Mouse (Mus musculus) WW6 (cell line): ENCODE results near the gene Tmem128.

Source experiments
- DNase-seq: peaks from one replicate; pipeline ENCODE4 v3.0.0-alpha.2; 2013; ENCODE audit warnings: low read depth, low spot score

The Tmem128 gene

DNA sequence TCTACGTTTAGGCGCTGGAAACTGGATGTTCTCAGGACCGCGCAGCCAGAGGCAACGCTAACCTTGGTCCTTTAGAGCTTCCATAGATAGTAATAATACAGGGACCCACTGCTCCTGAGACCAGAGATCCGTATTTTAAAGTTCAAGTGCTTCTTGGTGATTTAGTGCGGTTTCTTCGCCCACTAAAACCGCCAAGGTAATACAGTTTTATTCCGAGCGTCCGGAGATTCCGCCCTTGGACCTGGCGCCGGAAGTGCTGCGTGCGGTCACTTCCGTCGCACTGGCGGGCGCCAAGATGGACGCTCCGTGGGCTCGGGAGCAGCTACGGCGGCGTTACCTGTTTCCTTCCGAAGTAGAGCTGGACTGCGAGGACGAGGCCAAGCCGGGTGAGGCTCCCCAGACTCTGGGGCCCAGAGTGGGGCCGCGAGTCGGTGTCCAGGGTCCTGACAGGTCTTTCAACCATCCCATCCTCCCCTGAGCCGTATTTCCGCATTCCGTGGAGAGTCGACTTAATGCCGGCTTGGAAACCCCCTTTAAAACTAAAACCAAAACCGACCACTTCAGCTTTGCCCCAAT lies at the start of gene Tmem128:
TSS of gene Tmem128 (plus strand) at position 79 of the 576 bp plus-strand sequence.
- DNase-seq: no peak

DNA sequence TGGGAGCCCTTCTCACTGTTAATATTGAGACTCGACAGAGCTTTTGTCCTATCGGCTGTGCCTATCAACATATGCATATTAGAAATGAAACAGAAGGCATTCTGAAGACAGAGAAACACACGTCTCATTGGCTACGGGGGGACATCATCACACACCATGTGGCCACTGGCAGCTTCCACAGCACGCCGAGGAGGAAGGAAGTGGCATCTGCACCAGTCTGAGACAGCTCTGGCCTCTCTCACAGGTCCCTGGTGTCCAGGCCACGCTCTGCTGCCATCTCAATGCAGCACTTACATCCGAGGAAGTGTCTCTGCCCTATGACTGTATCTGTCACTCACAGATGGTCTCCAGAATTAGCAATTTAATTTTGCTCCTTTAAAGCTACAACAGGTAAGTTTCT lies 48.3 kb upstream of the Tmem128 start:
- DNase-seq: no peak

DNA sequence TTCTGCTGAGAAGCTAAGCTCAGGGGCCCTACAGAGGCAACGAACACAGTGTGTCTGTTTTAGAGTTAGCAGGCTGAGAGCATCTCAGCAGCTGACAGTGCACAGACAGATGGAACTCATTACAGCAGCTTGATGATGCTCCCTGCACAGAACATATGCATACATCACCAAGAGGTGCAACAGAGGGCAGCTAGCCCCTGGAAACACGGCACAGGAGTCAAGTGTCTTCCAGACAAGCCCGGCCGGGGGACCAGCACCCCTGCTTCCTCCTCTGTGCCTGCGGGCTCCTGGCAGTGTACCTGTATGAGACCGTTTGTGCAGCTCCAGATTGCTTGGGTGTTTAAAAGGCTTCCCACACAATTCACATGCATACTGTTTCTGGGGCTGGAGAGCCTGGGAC lies 47.0 kb upstream of the Tmem128 start:
- DNase-seq: no peak

DNA sequence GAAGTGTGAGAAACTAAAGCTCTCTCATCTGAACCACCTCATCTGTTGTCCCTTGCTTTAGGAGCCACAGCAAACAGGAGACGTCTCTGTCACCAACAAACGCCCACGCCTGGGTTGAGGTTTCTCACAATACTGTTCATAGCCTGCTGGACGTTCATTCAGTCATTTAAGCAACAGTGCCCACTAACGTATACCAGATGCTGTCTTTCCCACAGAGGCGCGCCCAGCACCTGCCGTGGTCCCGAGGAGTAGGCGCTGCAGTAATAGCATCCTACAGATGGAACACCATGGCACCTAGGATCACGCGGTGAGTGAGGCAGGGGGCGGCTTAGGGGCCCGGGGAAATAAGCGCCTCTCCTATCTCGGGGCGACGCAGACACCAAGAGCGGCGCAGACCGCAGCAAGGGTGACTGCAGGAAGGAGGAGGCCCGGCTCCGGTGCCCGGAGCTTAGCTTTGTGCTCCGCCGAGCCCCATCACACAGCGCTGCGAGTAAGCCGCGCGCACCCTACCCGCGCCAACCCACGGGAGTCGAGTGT lies 40.1 kb upstream of the Tmem128 start:
- DNase-seq: no peak

DNA sequence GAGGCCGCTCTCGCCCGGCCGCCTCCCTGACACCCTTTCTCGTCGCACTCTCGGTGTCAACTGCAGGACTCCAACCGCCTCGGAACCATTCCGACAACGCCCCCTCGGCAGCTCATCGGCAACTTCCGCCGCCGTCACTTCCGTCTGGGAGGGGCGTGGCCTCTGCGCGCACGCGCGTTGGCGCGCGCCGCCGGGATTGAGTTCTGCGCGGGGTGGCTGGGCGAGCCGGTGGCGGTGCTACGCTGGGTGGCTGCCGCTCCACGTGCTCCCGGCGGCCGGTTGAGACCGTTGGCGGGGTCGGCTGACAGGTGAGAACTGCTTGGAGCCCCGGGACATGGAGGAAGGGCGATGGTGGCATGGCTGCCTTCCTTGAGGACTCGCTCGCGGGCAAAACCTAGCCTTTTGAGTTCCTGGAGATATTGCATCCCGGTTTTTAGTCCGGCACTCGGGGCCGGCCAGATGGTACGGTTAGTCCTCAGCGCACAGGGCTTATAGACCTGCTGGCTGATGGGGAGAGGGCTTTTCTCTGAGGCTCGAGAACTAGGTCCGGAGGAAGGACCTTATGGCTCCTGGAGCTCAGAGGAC lies 39.6 kb upstream of the Tmem128 start, which contains the start of the genes Zbtb49 and Lyar:
TSS of gene Zbtb49 (minus strand) at position 130 of the 585 bp plus-strand sequence.
TSS of gene Lyar (plus strand) at position 143 of the 585 bp plus-strand sequence.
- DNase-seq: peak; percentile 81

DNA sequence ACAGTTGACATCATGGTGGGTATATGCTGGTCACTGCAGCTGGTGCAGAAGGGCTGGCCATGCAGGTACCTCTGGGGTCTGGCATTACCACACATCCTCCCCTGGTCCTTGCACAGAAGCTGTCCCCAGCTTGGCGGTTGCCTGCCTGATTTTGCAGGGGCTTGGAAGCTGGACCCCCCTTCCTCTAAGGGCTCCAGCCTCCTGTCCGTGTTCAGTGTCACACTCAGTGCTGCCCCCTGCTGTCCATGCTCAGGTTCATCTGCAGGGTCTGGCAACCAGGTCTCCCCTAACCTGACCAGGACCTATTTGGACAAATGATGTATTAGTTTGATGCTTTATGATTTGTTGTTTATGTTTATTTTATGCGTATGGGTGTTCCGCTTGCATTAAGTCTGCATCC lies 24.6 kb upstream of the Tmem128 start:
- peak; percentile 39 for DNase-seq

DNA sequence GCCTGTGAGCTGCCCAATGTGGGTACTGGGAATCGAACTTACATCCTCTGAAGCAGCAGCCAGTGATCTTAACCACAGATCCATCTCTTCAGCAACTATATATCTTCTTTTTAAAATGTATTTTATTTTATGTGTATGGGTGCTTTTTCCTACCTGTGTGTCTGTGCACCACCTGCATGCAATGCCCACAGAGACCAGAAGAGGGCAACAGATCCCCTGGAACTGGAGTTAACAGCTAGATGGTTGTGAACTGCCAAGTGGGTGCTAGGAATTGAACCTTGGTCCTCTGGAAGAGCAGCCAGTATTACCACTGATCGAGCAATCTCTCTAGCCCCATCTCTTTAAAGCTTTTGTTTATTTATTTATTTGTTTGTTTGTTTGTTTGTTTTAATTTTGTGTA lies 23.4 kb upstream of the Tmem128 start:
- no peak for DNase-seq

DNA sequence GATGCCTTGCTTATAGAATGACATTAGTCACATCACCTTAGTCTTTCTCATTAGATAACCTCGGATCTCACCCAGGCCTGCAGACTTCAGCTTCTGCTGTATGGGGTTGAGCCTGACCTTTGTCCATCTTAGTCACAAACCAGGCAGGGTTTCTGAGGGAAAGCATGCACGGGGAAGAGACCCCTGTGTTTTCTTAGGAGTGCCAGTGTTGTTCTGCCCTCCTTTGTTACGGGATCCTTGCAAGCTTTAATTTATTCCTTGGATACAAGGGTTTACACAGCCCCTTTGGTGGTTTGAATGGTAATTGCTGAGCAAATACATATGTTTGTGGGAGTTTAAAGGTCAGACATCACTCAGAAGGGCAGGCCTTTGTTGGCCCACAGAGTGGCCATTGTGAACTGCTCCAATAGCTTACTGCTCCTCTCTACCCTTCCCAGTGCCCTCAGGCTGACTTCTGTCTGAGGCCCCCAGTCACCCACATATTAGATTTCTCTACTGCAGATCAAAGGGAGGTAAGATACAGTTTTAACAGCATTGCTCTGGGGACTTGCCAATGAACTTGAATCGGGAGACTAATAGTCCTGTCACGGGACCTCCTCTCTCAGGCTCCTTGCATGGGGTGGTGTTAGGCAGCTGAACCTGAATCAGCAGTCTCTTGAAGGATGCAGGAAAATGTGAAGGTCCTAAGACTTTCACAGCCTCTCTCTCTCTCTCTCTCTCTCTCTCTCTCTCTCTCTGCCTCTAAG lies 19.1 kb upstream of the Tmem128 start:
- DNase-seq: no peak

DNA sequence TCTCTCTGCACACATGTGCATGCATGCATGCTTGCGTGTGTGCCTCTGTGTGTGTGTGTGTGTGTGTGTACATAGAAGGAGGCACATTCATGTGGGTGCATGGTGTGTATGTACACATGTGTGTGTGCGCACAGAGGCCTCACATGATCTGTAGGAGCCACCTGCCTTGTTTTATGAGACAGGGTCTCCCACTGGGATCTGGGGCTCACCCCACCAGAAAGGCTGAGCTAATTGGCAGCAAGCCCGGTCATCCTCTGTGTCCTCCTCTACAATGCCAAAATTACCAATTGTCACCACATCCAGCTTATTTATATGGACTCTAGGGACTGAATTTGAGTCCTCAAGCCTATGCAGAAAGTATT lies 18.5 kb upstream of the Tmem128 start:
- no peak for DNase-seq

DNA sequence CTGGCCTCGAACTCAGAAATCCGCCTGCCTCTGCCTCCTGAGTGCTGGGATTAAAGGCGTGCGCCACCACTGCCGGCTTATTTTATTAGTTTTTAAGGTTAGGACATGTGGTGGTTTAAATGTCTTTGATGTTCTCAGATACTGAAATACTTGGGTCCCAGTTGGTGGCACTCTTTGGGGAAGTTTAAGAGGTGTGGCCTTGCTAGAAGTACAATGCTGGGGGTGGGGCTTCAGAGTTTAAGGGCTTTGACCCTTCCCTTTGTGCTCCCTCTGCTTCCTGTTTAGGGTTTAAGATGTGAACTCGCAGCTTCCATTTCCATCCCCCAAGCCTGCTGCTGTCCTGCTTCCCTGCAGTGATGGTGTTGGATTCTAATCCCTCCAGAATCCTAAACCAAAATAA lies 18.0 kb upstream of the Tmem128 start:
- DNase-seq: no peak

DNA sequence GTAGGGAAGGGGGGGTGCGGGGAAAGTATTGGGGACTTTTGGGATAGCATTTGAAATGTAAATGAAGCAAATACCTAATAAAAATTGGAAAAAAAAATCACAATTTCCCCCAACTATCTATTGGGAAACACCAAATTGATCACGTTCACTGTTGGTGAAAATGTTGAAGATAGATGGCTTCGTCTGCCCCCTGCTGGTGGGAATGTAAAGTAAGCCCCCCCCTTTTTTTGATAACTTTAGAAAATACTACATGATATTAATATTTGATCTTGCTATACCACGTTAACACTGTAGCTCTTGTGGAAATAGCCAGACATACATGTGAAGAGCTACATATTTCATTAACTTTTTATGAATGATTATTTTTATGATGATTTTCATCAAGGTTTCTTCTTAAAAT lies 4.8 kb upstream of the Tmem128 start:
- DNase-seq: no peak

DNA sequence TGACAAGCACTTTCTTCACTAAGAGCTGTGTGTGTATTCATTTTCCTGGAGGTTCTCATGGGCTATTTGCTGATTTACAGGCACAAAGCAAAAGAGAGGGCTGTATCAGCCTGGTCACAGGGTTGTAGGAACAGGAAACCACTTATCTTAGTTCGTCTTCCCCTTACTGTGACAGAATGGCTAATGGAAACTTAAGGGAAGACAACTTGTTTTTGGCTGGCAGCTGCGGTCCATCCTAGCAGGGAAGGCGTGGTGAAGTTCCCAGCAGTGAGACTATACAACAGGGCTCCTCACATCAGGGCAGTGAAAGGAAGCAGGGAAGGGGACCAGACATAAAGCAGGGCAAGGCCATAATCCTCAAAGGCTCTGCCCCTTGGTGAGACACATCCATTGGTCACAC lies 4.3 kb upstream of the Tmem128 start:
- DNase-seq: no peak

DNA sequence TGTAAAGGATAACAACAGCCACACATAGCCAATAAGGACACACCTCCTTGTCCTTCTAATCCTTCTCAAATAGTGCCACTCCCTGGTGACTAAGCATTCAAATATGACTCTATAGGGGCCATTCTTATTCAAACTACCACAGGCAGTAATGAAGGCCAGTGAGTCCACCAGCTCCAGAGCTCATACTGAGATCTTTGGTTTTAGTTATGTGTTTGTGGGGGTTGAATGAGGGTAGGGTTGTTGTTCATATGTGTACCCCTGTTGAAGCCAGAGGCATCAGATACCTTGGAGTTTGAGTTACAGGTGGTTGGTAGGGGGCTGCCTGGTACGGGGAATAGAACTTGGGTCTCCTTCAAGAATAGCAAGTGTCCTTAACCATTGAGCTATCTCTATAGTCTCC lies 3.4 kb upstream of the Tmem128 start:
- no peak for DNase-seq

DNA sequence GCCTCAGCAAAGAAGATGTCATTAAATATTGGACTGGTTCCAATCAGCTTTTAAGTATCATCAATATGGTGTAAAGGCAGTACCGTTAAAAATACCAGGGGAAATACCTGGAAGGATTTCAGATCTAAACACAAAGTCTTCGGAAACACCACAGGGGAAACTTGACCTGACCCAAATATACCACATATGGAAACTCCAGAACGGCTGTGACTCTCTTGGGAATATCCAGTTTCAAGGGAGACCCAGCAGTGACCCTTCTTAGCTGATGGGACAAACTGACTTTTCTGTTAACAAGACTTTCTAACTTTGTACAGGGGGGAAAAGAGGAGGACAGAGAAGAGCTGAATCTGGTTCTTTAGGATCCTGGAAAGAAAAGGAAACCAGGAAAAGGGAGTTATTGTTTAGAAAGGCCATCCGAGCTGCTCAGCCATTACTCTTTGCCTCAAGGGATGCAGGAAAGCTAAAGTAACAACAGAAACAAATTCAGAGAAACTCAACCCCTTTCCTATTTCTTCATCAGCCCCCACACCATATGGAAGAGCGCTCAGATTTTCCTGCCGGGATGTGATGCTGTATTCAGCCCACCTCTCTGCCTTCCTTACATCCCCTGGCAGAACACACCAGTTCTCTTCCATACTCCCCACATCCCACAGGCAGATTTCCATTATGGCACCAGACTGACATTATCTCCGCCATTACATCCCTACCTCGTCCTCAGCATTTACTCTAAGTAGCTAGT lies 1.8 kb upstream of the Tmem128 start:
- DNase-seq: no peak

DNA sequence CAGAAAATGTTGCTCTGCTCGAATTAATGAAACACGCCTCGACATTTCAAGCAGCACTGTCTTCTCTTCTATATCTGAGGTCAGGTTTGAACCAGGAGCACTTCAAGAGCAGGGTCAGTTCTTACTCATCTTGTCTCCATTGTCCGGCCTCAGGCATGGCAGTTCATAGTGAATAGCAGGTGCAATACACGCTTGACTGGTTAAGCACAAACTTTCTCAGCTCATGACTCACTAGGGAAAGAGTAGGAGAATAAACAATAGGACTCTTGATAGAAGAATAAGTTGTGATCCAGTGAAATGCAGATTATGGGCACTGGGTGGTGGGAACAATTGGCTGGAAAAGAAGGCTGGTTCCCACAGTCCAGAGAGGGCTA lies 1.2 kb upstream of the Tmem128 start:
- DNase-seq: no peak

DNA sequence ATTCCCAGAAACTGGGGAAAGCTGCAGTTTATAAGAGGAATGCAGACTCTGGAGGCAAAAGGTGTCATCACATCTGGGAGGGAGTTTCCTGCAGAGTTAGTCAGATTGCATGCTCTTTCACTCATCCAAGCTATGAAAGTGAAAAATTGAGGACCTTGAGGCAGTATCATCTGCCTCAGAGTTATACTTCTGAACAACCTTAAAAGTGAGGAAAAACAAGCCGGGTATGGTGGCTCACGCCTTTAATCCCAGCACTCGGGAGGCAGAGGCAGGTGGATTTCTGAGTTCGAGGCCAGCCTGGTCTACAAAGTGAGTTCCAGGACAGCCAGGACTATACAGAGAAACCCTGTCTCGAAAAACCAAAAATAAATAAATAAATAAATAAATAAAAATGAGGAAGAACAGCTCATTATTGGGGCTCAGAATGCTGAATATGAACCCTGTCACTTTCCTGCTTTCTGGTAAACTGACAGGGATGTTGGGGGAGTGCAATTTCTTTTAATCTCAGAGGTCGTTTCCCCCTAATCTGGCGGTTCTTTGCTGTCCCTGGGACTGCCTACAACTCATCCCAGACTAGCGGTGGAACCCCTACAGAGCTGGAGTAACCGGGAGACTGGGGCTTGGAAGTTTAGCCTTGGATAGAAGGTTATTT lies 404 bp upstream of the Tmem128 start:
- DNase-seq: no peak

DNA sequence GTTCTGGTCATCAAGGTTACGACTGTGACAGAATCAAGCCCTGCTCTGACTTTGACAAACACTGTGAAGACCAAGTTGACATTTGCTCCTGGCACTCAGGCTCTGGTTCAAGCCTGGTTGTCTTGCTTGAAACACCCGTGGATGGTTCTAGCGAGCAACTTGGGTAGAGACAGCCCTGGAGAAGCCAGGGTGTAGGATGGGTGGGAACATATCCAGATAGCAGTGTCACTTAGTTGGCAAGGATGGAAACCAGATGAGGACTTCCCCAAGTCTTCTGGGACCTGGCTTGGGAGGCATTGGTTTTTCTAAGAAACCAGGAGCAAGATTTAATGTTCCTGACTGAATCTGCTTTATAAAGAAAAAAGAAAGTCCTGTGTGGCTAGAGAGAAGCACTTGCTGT lies 11.0 kb downstream of the Tmem128 start:
- no peak for DNase-seq

DNA sequence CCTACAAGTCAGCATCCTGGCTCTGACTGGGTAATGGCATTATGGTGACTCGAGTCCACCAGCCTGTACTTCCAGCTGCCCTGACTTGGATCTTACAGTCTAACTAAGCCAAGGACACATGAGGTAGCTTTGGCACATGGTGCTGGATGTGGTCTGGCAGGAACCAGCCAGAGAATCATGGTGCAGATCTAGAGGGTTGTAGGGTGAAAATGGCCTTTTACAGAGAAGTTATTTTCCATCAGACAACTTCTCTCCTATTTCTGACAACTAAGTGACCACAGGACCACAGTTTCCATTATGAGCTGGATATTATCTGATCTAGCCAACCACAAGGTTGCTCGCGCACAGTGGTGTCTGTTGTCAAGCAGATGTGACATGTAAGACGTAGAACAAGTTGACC lies 13.8 kb downstream of the Tmem128 start:
- DNase-seq: no peak

DNA sequence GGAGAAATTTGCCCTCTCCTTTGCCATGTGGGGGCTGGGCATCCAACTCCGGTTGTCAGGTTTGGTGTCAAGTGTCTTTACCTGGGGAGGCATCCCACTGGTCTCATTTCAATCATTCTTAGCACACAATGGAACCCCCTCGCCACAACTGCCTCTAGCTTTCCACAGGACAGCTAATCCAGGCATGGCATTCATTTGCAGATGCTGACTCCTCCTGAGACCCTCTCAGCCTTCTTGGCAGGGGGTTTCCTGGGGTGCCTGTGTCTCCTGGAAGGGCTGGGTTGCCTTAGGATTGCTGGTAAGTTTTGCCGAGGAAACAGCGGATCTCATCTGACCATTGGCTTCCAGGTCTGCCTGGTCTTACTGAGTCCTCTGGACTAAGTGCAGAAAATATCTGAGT lies 15.8 kb downstream of the Tmem128 start, which contains the start of gene Otop1:
TSS of gene Otop1 (plus strand) at position 202 of the 400 bp plus-strand sequence.
- DNase-seq: no peak

DNA sequence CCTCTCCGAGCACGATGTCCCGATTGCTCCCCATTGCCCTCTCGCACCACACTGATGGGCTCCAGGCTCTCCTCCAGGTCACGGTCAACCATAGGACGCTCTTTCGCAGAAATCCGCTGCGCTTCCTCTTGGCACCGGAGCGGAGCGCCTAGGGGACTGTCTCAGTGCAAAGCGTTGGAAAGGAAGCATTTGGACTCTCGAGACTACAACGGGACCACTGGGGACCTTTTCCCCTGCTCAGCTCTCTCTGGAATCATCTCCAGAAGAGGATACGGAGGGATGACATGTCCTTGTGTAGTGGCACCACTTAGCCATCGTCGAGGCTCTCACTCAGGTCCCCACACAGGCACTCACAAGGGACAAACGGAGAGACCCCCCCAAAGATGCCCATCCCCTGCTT lies 16.5 kb downstream of the Tmem128 start:
- no peak for DNase-seq

DNA sequence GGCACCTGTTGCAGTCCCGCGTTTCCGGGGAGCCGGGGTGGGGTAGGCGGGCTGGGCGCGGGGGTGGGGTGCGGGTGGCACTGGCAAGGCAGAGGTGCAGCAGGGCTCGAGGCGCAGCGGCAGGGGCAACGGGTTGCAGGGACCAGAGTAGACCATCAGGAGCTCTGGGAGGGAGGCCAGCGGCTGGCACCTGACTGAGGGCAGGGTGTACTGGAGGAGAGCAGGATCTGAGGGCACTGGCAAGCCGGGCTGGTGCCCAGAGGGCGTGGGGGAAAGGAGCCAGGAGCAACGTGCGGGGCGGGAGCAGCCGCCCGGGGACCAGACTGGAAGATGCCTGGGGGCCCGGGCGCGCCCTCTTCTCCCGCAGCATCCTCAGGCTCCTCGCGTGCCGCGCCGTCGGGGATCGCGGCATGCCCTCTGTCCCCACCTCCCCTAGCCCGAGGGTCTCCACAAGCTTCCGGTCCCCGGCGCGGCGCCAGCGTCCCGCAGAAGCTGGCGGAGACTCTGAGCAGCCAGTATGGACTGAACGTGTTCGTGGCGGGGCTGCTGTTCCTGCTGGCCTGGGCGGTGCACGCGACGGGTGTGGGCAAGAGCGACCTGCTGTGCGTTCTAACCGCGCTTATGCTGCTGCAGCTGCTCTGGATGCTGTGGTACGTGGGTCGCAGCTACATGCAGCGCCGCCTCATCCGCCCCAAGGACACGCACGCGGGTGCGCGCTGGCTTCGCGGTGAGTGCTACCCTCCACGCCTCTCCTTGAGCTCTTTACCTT lies 17.3 kb downstream of the Tmem128 start:
- no peak for DNase-seq
